Mouse (Mus musculus): ENCODE measurements at regions not wholly inside any gene's neighbourhood (a gene's known extent, or its start where the extent isn't known, plus 50 kb on each side); places are given as distances from the start of the nearest gene placed in this dataset.
A peak's percentile ranks its signal among the peaks of the same experiment; 100 is the strongest.

DNA sequence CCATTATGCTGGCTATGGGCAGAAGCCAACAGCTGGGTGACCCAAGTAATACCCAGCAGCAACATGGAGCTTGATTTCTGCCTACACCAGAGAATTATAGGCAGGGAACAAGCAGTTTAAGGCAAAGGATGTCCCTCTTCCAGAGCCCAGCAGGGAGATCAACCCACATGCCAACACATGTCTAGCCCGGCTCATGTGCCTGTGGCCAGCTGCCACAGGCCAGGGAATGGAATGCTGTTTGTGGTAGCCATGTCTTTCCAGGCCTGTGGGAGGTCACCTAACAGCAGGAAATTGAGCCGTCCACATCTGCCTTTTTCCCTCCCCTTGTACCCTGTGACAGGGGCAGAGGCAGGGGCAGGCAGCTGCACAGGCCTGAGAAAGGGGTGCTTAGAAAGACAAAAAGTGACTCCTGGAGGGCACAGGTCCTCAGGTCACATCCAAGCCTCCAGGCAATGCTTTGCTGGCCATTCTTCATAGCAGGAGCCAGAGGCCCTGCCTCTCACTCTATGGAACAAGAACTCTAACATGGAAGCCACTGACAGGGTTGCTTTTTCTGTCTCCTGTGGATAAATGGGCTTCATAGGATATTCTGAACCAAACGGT lies 163.8 kb downstream of the 3110018I06Rik start:
- no peak overlapping the region for H3K4me3 ChIP-seq (replicated peaks; ENCODE audit: low read length)
- no peaks in the 10 kb centered on the region for H3K27me3 ChIP-seq (ENCODE audit: control insufficient read depth, insufficient read depth, low read length)
- H3K4me2 ChIP-seq (ENCODE audit: low read depth, low read length) = no peak overlapping the region
- ATAC-seq (ENCODE audit: insufficient read depth, low FRiP score) = no peak
- H3K9me3 ChIP-seq (replicated peaks; ENCODE audit: control insufficient read depth, low read length) = 0 out of 2 replicates have a peak, but pooled peaks cover 3% of the 10 kb centered on the region
- H3K36me3 ChIP-seq (ENCODE audit: control insufficient read depth, insufficient read depth, low read length) = no peaks in the 10 kb centered on the region
- no peaks in the 10 kb centered on the region for H3K4me1 ChIP-seq (ENCODE audit: control insufficient read depth, insufficient read depth, low read length)
- no peak overlapping the region for H3K27ac ChIP-seq (ENCODE audit: low read length)
- H3K9ac ChIP-seq (ENCODE audit: low read length) = no peak overlapping the region
- WGBS = 52% methylated on average over 3 of the region's 3 CpGs

DNA sequence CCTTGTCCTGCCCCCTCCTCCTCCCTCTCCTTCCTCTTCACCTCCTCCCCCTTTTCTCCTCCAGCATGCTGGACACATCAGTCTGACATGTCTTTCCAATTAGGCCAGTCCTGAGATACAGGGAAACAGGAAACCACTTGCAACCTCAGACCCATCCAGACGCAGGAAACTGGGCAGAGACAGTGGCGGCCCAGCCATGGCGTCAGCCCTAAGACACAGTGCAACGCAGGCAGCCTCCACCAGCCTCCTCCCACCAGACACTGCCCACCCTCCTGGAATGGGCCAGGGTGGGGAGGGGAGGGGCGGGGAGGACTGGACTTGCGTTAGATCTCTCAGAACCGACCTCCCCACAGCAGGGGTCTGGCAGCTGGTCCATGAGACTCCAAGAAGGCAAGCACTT lies 164.7 kb downstream of the 3110018I06Rik start:
- Histone ChIP-seq H3K4me3 (replicated peaks; ENCODE audit: low read length) (no peak overlapping the region), H3K9ac (ENCODE audit: low read length) (no peak overlapping the region), H3K36me3 (ENCODE audit: control insufficient read depth, insufficient read depth, low read length) (no peaks in the 10 kb centered on the region), H3K4me2 (ENCODE audit: low read depth, low read length) (no peak overlapping the region), H3K27me3 (ENCODE audit: control insufficient read depth, insufficient read depth, low read length) (no peaks in the 10 kb centered on the region), H3K4me1 (ENCODE audit: control insufficient read depth, insufficient read depth, low read length) (no peaks in the 10 kb centered on the region), H3K9me3 (replicated peaks; ENCODE audit: control insufficient read depth, low read length) (0 out of 2 replicates have a peak, but pooled peaks cover 3% of the 10 kb centered on the region), H3K27ac (ENCODE audit: low read length) (no peak overlapping the region)
- peak; percentile 62; the same call in 1 of the 2 replicates for ATAC-seq (ENCODE audit: insufficient read depth, low FRiP score)
- 22% methylated on average over 7 of the region's 7 CpGs for WGBS

DNA sequence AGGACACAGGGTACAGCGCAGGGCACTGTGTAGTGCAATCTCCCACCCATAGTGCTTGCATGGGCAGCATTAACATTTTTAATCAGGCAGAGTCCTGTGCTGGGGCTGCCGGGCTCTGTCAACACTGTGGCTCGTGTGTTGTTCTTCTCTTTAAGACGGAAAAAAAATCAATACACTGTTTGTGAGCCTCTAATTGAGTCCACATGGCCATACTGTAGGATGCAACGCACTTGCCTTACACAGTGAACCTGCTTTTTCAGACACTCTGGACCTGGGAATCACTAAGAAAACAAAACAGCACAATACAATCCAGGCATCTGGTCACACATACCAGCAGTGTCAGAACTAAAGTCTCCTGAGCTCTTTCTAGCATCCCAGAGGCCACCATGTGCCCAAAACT lies 168.4 kb downstream of the 3110018I06Rik start:
- Histone ChIP-seq H3K27me3 (ENCODE audit: control insufficient read depth, insufficient read depth, low read length) (no peaks in the 10 kb centered on the region), H3K4me1 (ENCODE audit: control insufficient read depth, insufficient read depth, low read length) (no peaks in the 10 kb centered on the region), H3K4me3 (replicated peaks; ENCODE audit: low read length) (no peak overlapping the region), H3K36me3 (ENCODE audit: control insufficient read depth, insufficient read depth, low read length) (no peaks in the 10 kb centered on the region), H3K27ac (ENCODE audit: low read length) (no peak overlapping the region), H3K9me3 (replicated peaks; ENCODE audit: control insufficient read depth, low read length) (no peaks in the 10 kb centered on the region), H3K9ac (ENCODE audit: low read length) (no peak overlapping the region), H3K4me2 (ENCODE audit: low read depth, low read length) (no peak overlapping the region)
- 55% methylated on average over 5 of the region's 5 CpGs for WGBS
- no peak for ATAC-seq (ENCODE audit: insufficient read depth, low FRiP score)

DNA sequence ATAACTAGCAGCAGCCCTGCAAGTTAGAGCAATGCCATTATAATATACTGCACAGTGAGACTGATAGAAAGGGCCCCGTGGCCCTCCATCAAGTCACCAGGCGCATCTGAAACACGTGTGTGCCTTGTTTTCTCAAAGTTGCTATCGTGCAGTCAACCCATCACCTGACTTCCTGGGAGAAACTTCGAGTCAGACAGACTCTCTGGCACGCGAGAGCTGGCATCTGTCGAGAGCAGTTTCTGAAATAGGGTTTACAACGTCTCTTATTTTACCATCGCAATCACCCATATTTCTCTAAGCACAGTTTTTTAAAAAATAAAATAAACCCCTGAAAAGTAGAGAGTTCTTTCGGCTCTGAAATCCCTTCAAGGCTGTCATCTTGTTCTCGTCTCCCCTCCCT lies 169.8 kb downstream of the 3110018I06Rik start:
- ATAC-seq (ENCODE audit: insufficient read depth, low FRiP score) = no peak
- H3K36me3 ChIP-seq (ENCODE audit: control insufficient read depth, insufficient read depth, low read length) = no peaks in the 10 kb centered on the region
- no peak overlapping the region for H3K4me3 ChIP-seq (replicated peaks; ENCODE audit: low read length)
- H3K9me3 ChIP-seq (replicated peaks; ENCODE audit: control insufficient read depth, low read length) = no peaks in the 10 kb centered on the region
- no peaks in the 10 kb centered on the region for H3K4me1 ChIP-seq (ENCODE audit: control insufficient read depth, insufficient read depth, low read length)
- no peaks in the 10 kb centered on the region for H3K27me3 ChIP-seq (ENCODE audit: control insufficient read depth, insufficient read depth, low read length)
- no peak overlapping the region for H3K27ac ChIP-seq (ENCODE audit: low read length)
- H3K9ac ChIP-seq (ENCODE audit: low read length) = no peak overlapping the region
- WGBS = 80% methylated on average over 12 of the region's 12 CpGs
- H3K4me2 ChIP-seq (ENCODE audit: low read depth, low read length) = no peak overlapping the region

DNA sequence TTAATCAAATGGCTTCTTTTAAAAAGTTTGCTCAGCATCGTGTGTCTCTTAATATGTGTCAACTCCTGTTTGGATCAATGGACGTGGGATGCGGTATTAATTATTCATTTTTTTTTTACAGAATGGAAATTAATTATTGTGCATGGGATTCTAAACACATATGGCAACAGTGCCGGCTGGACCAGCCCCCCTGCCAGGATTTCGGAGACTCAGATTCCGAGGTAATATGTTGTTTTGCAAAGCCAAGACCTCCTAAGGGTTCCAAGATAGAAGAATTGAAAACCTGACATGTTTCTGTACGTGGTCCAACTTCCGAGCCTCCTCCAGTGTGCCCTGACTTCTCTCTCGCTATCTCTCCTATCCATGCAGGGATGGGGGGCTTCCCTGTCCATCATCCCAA lies 170.4 kb downstream of the 3110018I06Rik start:
- Histone ChIP-seq H3K4me3 (replicated peaks; ENCODE audit: low read length) (no peak overlapping the region), H3K27me3 (ENCODE audit: control insufficient read depth, insufficient read depth, low read length) (no peaks in the 10 kb centered on the region), H3K27ac (ENCODE audit: low read length) (no peak overlapping the region), H3K9ac (ENCODE audit: low read length) (no peak overlapping the region), H3K9me3 (replicated peaks; ENCODE audit: control insufficient read depth, low read length) (no peaks in the 10 kb centered on the region), H3K4me2 (ENCODE audit: low read depth, low read length) (no peak overlapping the region), H3K36me3 (ENCODE audit: control insufficient read depth, insufficient read depth, low read length) (no peaks in the 10 kb centered on the region), H3K4me1 (ENCODE audit: control insufficient read depth, insufficient read depth, low read length) (no peaks in the 10 kb centered on the region)
- ATAC-seq (ENCODE audit: insufficient read depth, low FRiP score) = no peak
- 84% methylated on average over 9 of the region's 9 CpGs for WGBS

DNA sequence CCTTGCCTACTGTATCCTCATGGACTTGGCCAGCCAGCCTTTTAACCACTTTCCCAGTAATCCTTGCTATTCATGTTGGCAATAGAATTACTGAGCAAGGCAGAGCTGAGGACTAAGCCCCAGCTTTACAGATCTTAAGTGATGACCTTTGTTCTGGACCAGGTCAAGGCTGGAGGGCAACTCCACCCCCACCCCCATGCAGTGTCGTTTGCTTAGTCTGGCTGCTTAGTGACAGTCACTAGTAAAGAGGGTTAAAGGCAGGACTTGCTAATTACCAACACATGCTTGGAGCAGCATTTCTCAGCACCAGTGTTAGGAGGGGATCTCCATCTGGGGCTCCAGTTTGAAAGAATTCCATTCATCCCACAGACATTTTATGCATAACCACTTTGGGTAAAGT lies 174.2 kb downstream of the 3110018I06Rik start:
- Histone ChIP-seq H3K36me3 (ENCODE audit: control insufficient read depth, insufficient read depth, low read length) (no peaks in the 10 kb centered on the region), H3K27ac (ENCODE audit: low read length) (no peak overlapping the region), H3K4me3 (replicated peaks; ENCODE audit: low read length) (no peak overlapping the region), H3K4me2 (ENCODE audit: low read depth, low read length) (no peak overlapping the region), H3K9ac (ENCODE audit: low read length) (no peak overlapping the region), H3K27me3 (ENCODE audit: control insufficient read depth, insufficient read depth, low read length) (no peaks in the 10 kb centered on the region), H3K4me1 (ENCODE audit: control insufficient read depth, insufficient read depth, low read length) (no peaks in the 10 kb centered on the region), H3K9me3 (replicated peaks; ENCODE audit: control insufficient read depth, low read length) (no peaks in the 10 kb centered on the region)
- ATAC-seq (ENCODE audit: insufficient read depth, low FRiP score) = no peak
- WGBS = 3% methylated on average over 1 of the region's 1 CpGs

DNA sequence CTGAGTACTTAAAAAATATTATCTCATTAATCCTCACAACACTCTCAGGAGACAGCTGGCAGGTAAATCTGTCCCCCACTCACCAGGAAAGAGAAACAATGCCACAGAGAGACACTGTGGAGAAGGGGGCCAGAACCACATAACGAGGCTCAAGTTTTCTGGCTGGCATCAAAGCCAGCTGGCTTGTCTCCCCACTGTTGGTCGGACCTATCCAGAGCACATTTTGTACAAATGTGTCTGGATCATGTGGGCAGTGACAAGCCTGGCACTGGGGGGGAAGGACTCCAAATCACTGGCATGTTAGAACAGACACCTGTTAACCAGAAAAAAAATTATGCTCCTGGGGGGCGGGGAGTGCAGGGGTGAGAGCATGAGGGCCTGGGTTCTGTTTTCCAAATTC lies 179.4 kb downstream of the 3110018I06Rik start:
- H3K9me3 ChIP-seq (replicated peaks; ENCODE audit: control insufficient read depth, low read length) = no peaks in the 10 kb centered on the region
- 69% methylated on average over 3 of the region's 3 CpGs for WGBS
- H3K4me3 ChIP-seq (replicated peaks; ENCODE audit: low read length) = no peak overlapping the region
- no peaks in the 10 kb centered on the region for H3K36me3 ChIP-seq (ENCODE audit: control insufficient read depth, insufficient read depth, low read length)
- H3K9ac ChIP-seq (ENCODE audit: low read length) = no peak overlapping the region
- no peak for ATAC-seq (ENCODE audit: insufficient read depth, low FRiP score)
- H3K27me3 ChIP-seq (ENCODE audit: control insufficient read depth, insufficient read depth, low read length) = no peaks in the 10 kb centered on the region
- no peak overlapping the region for H3K4me2 ChIP-seq (ENCODE audit: low read depth, low read length)
- H3K27ac ChIP-seq (ENCODE audit: low read length) = no peak overlapping the region
- H3K4me1 ChIP-seq (ENCODE audit: control insufficient read depth, insufficient read depth, low read length) = no peaks in the 10 kb centered on the region

DNA sequence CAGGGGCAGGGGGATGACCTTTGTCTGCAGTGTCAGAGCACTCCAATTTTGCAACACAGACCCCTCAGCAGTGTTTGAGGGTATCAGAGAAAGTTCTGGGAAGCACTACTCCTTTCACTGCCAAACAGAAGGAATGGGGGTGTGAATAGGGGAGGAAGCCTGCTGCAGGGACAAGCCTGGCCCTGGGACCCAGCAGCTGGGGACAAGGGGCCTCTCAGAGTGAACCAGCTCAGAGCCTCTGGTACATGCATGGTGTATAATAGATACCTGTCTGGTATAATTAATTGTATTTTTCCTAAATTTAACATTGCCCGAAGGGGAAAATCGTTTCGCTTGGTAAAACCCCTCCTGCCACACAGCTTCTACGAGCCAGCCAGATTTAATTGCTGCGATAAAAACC lies 180.6 kb downstream of the 3110018I06Rik start:
- no peak for ATAC-seq (ENCODE audit: insufficient read depth, low FRiP score)
- Histone ChIP-seq H3K4me3 (replicated peaks; ENCODE audit: low read length) (no peak overlapping the region), H3K4me2 (ENCODE audit: low read depth, low read length) (no peak overlapping the region), H3K27ac (ENCODE audit: low read length) (peak overlapping the region; percentile 49; the same call in 1 of the 2 replicates), H3K4me1 (ENCODE audit: control insufficient read depth, insufficient read depth, low read length) (no peaks in the 10 kb centered on the region), H3K9ac (ENCODE audit: low read length) (no peak overlapping the region), H3K27me3 (ENCODE audit: control insufficient read depth, insufficient read depth, low read length) (no peaks in the 10 kb centered on the region), H3K9me3 (replicated peaks; ENCODE audit: control insufficient read depth, low read length) (no peaks in the 10 kb centered on the region), H3K36me3 (ENCODE audit: control insufficient read depth, insufficient read depth, low read length) (no peaks in the 10 kb centered on the region)
- 74% methylated on average over 5 of the region's 5 CpGs for WGBS

DNA sequence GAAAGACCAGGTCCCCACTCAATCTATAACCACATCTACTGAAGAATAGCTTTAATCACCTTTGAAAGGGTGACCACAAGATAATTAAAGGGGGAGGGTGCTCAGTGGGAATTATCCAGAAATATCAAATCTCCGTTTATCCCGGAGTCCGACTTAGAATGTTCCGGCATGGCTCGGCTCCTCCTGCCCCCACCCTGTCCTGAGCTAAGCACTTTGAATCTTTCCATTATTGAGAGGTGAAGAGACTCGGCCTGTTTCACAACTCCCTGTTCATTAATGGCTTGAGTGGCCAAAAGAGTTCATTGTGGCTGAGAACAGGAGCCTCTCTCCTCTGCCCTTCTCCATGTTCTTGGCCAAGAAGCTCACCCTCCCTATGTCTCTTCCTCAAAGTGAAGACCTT lies 181.0 kb downstream of the 3110018I06Rik start:
- no peaks in the 10 kb centered on the region for H3K27me3 ChIP-seq (ENCODE audit: control insufficient read depth, insufficient read depth, low read length)
- no peak overlapping the region for H3K9ac ChIP-seq (ENCODE audit: low read length)
- ATAC-seq (ENCODE audit: insufficient read depth, low FRiP score) = no peak
- no peak overlapping the region; the same call in 1 of the 2 replicates for H3K27ac ChIP-seq (ENCODE audit: low read length)
- no peaks in the 10 kb centered on the region for H3K36me3 ChIP-seq (ENCODE audit: control insufficient read depth, insufficient read depth, low read length)
- no peak overlapping the region for H3K4me3 ChIP-seq (replicated peaks; ENCODE audit: low read length)
- WGBS = 80% methylated on average over 6 of the region's 6 CpGs
- H3K4me2 ChIP-seq (ENCODE audit: low read depth, low read length) = no peak overlapping the region
- no peaks in the 10 kb centered on the region for H3K9me3 ChIP-seq (replicated peaks; ENCODE audit: control insufficient read depth, low read length)
- H3K4me1 ChIP-seq (ENCODE audit: control insufficient read depth, insufficient read depth, low read length) = no peaks in the 10 kb centered on the region
